Mouse (Mus musculus): ENCODE data around the gene Mprip. TPM values are rescaled to one million over a fixed set of nuclear protein-coding genes. Genes with fewer than 3 reads are reported as not detected.

Mprip gene
- polyA plus RNA-seq, 1 experiment from 2014 or later = 27.8 TPM

GRCm38 (mm10) chr11:59813276-59813675, 152.2 kb downstream of the Mprip start:
- 58% methylated on average over 3 of the region's 3 CpGs for WGBS
- Histone ChIP-seq H3K27ac (ENCODE audit: low read depth, low read length) (no peak overlapping the region), H3K4me3 (ENCODE audit: low read depth, low read length) (no peak overlapping the region), H3K4me1 (replicated peaks; ENCODE audit: control insufficient read depth, insufficient read depth, low read length) (0 out of 2 replicates have a peak, but pooled peaks cover 6% of the 10 kb centered on the region), H3K36me3 (ENCODE audit: control insufficient read depth, insufficient read depth) (peaks cover 22% of the 10 kb centered on the region), H3K4me2 (replicated peaks; ENCODE audit: low read depth) (no peak overlapping the region), H3K9ac (ENCODE audit: low read depth, low read length) (no peak overlapping the region), H3K9me3 (ENCODE audit: control insufficient read depth) (no peaks in the 10 kb centered on the region), H3K27me3 (replicated peaks; ENCODE audit: control insufficient read depth, insufficient read depth, low read length) (no peaks in the 10 kb centered on the region)
- ATAC-seq = no peak
- no peak for TF ChIP-seq CTCF (IDR thresholded peaks at IDR 0.05; ENCODE audit: low read depth)

GRCm38 (mm10) chr11:59814311-59814710, 153.2 kb downstream of the Mprip start:
- no peak overlapping the region for H3K27ac ChIP-seq (ENCODE audit: low read depth, low read length)
- 83% methylated on average over 1 of the region's 1 CpGs for WGBS
- no peak for ATAC-seq
- no peak for TF ChIP-seq CTCF (IDR thresholded peaks at IDR 0.05; ENCODE audit: low read depth)
- H3K27me3 ChIP-seq (replicated peaks; ENCODE audit: control insufficient read depth, insufficient read depth, low read length) = no peaks in the 10 kb centered on the region
- H3K4me2 ChIP-seq (replicated peaks; ENCODE audit: low read depth) = no peak overlapping the region
- H3K36me3 ChIP-seq (ENCODE audit: control insufficient read depth, insufficient read depth) = peaks cover 33% of the 10 kb centered on the region
- no peaks in the 10 kb centered on the region for H3K4me1 ChIP-seq (replicated peaks; ENCODE audit: control insufficient read depth, insufficient read depth, low read length)
- no peak overlapping the region for H3K9ac ChIP-seq (ENCODE audit: low read depth, low read length)
- no peak overlapping the region for H3K4me3 ChIP-seq (ENCODE audit: low read depth, low read length)
- no peaks in the 10 kb centered on the region for H3K9me3 ChIP-seq (ENCODE audit: control insufficient read depth)

- no peak overlapping the region for H3K4me3 ChIP-seq (ENCODE audit: low read depth, low read length)
- no peak for TF ChIP-seq CTCF (IDR thresholded peaks at IDR 0.05; ENCODE audit: low read depth)
- no peak overlapping the region for H3K27ac ChIP-seq (ENCODE audit: low read depth, low read length)
Observed at GRCm38 (mm10) chr11:59814936-59815335, 153.8 kb downstream of the Mprip start.

GRCm38 (mm10) chr11:59815482-59816065, 154.5 kb downstream of the Mprip start:
- WGBS = 85% methylated on average over 6 of the region's 6 CpGs
- no peak for TF ChIP-seq CTCF (IDR thresholded peaks at IDR 0.05; ENCODE audit: low read depth)
- H3K4me2 ChIP-seq (replicated peaks; ENCODE audit: low read depth) = no peak overlapping the region
- H3K9me3 ChIP-seq (ENCODE audit: control insufficient read depth) = no peaks in the 10 kb centered on the region
- H3K4me3 ChIP-seq (ENCODE audit: low read depth, low read length) = no peak overlapping the region
- H3K9ac ChIP-seq (ENCODE audit: low read depth, low read length) = no peak overlapping the region
- peaks cover 44% of the 10 kb centered on the region for H3K36me3 ChIP-seq (ENCODE audit: control insufficient read depth, insufficient read depth)
- ATAC-seq = no peak
- H3K27me3 ChIP-seq (replicated peaks; ENCODE audit: control insufficient read depth, insufficient read depth, low read length) = no peaks in the 10 kb centered on the region
- H3K4me1 ChIP-seq (replicated peaks; ENCODE audit: control insufficient read depth, insufficient read depth, low read length) = no peaks in the 10 kb centered on the region
- no peak overlapping the region for H3K27ac ChIP-seq (ENCODE audit: low read depth, low read length)

More at GRCm38 (mm10) chr11:59814936-59815335, 153.8 kb downstream of the Mprip start:
- Histone ChIP-seq H3K9ac (ENCODE audit: low read depth, low read length) (no peak overlapping the region), H3K4me1 (replicated peaks; ENCODE audit: control insufficient read depth, insufficient read depth, low read length) (no peaks in the 10 kb centered on the region), H3K27me3 (replicated peaks; ENCODE audit: control insufficient read depth, insufficient read depth, low read length) (no peaks in the 10 kb centered on the region), H3K9me3 (ENCODE audit: control insufficient read depth) (no peaks in the 10 kb centered on the region), H3K4me2 (replicated peaks; ENCODE audit: low read depth) (no peak overlapping the region), H3K36me3 (ENCODE audit: control insufficient read depth, insufficient read depth) (peaks cover 39% of the 10 kb centered on the region)
- no peak for ATAC-seq
- WGBS = 77% methylated on average over 6 of the region's 6 CpGs

GRCm38 (mm10) chr11:59817916-59818315, 156.8 kb downstream of the Mprip start:
- no peak for ATAC-seq
- 95% methylated on average over 3 of the region's 3 CpGs for WGBS
- no peaks in the 10 kb centered on the region for H3K27me3 ChIP-seq (replicated peaks; ENCODE audit: control insufficient read depth, insufficient read depth, low read length)
- TF ChIP-seq CTCF (IDR thresholded peaks at IDR 0.05; ENCODE audit: low read depth) = no peak
- H3K36me3 ChIP-seq (ENCODE audit: control insufficient read depth, insufficient read depth) = peaks cover 67% of the 10 kb centered on the region
- H3K4me2 ChIP-seq (replicated peaks; ENCODE audit: low read depth) = no peak overlapping the region
- no peaks in the 10 kb centered on the region for H3K4me1 ChIP-seq (replicated peaks; ENCODE audit: control insufficient read depth, insufficient read depth, low read length)
- no peak overlapping the region for H3K9ac ChIP-seq (ENCODE audit: low read depth, low read length)
- no peak overlapping the region for H3K27ac ChIP-seq (ENCODE audit: low read depth, low read length)
- H3K9me3 ChIP-seq (ENCODE audit: control insufficient read depth) = no peaks in the 10 kb centered on the region
- H3K4me3 ChIP-seq (ENCODE audit: low read depth, low read length) = no peak overlapping the region

GRCm38 (mm10) chr11:59821625-59822024, 160.5 kb downstream of the Mprip start:
- no peak for TF ChIP-seq CTCF (IDR thresholded peaks at IDR 0.05; ENCODE audit: low read depth)
- Histone ChIP-seq H3K9ac (ENCODE audit: low read depth, low read length) (no peak overlapping the region), H3K4me1 (replicated peaks; ENCODE audit: control insufficient read depth, insufficient read depth, low read length) (no peaks in the 10 kb centered on the region), H3K27me3 (replicated peaks; ENCODE audit: control insufficient read depth, insufficient read depth, low read length) (no peaks in the 10 kb centered on the region), H3K9me3 (ENCODE audit: control insufficient read depth) (no peaks in the 10 kb centered on the region), H3K4me2 (replicated peaks; ENCODE audit: low read depth) (no peak overlapping the region), H3K36me3 (ENCODE audit: control insufficient read depth, insufficient read depth) (peaks cover 99% of the 10 kb centered on the region), H3K27ac (ENCODE audit: low read depth, low read length) (no peak overlapping the region), H3K4me3 (ENCODE audit: low read depth, low read length) (no peak overlapping the region)
- ATAC-seq = no peak
- 91% methylated on average over 3 of the region's 3 CpGs for WGBS

Other genes with a start within 250 kb of the Mprip start
- 4.1 and 4.4 TPM in 2 replicates for gene Jmjd4, start 211.3 kb upstream of the Mprip start, polyA plus RNA-seq (2015; fragmentation: Nextera tagmentation; extraction: Ambion mirVana)
- 37.3 and 39.6 TPM in 2 replicates for gene Snap47, start 210.1 kb upstream of the Mprip start, polyA plus RNA-seq (2015; fragmentation: Nextera tagmentation; extraction: Ambion mirVana)
- 1.8 and 2.1 TPM in 2 replicates for gene Zfp867, start 188.8 kb upstream of the Mprip start, polyA plus RNA-seq (2015; fragmentation: Nextera tagmentation; extraction: Ambion mirVana)
- 5.4 and 6.2 TPM in 2 replicates for gene Zkscan17, start 134.6 kb upstream of the Mprip start, polyA plus RNA-seq (2015; fragmentation: Nextera tagmentation; extraction: Ambion mirVana)
- gene Nlrp3, start 119.7 kb upstream of the Mprip start, polyA plus RNA-seq (2015; fragmentation: Nextera tagmentation; extraction: Ambion mirVana) = 0.14 and 0.17 TPM in 2 replicates
- not detected in 2 replicates for gene Olfr222, start 85.1 kb upstream of the Mprip start, polyA plus RNA-seq (2015; fragmentation: Nextera tagmentation; extraction: Ambion mirVana)
- not detected in 2 replicates for gene Olfr223, start 68.0 kb upstream of the Mprip start, polyA plus RNA-seq (2015; fragmentation: Nextera tagmentation; extraction: Ambion mirVana)
- gene Pld6, start 126.3 kb downstream of the Mprip start, polyA plus RNA-seq (2015; fragmentation: Nextera tagmentation; extraction: Ambion mirVana) = 0.67 and 0.89 TPM in 2 replicates
- gene Flcn, start 148.7 kb downstream of the Mprip start, polyA plus RNA-seq (2015; fragmentation: Nextera tagmentation; extraction: Ambion mirVana) = 36.8 and 38.1 TPM in 2 replicates
- 19.8 and 21.0 TPM in 2 replicates for gene Nt5m, start 178.1 kb downstream of the Mprip start, polyA plus RNA-seq (2015; fragmentation: Nextera tagmentation; extraction: Ambion mirVana)
- 84.4 and 85.6 TPM in 2 replicates for gene Cops3, start 178.5 kb downstream of the Mprip start, polyA plus RNA-seq (2015; fragmentation: Nextera tagmentation; extraction: Ambion mirVana)